Comparison of ENCODE assay signal across 1 mouse cellular context in genomic region chr11:102316572-102317297, GRCm38 (mm10).
TF ChIP-seq lines count a peak whose summit lies in the region.

No protein-coding gene starts in this region.

TF ChIP-seq in ES-E14, 5 proteins besides CTCF, POLR2A, EP300 and RAD21 (continued from another document):
- no peak for TF ChIP-seq MAFK (IDR thresholded peaks at IDR 0.05; ENCODE audit: insufficient read depth, low read depth, low read length)
